16 mouse cellular contexts compared by ENCODE assay signal in genomic region chr9:105871643-105872042, GRCm38 (mm10). TPM values are rescaled to one million over a fixed set of nuclear protein-coding genes. Genes with fewer than 3 reads are reported as not detected.
DNase-seq lines count a peak whose midpoint lies in the region; ATAC-seq and TF ChIP-seq lines count a peak whose summit lies in the region.
"Had no signal": no experiment of that assay in that cellular context is flagged by ENCODE, and none has a peak within 500 bp of the region (broad histone marks: within the 10 kb centered on the region; RNA-seq: fewer than 3 reads in every experiment).

No protein-coding gene starts in this region.

- DNase-seq in gastrocnemius, adult 18-20 months (ENCODE audit: low spot score) = peak; percentile 24
- no peak for DNase-seq in gastrocnemius, postnatal 4 days (ENCODE audit: low spot score in 2 of 2)
- DNase-seq in lung, postnatal 10 days = peak; percentile 40
- no peak for DNase-seq in lung, postnatal 25 days (ENCODE audit: low spot score)
- DNase-seq in heart, postnatal 10 days = peak; percentile 43 to 57
- DNase-seq in right cerebral cortex, postnatal 14 days = no peak
- no peak for DNase-seq in cerebellum, postnatal 36 days
- DNase-seq: cerebellum, adult 11-12 months; kidney, adult 9 months had no signal

- intact Hi-C loops in heart, postnatal 10 days (cut with DNase I) = no loop called here

- H3K9ac ChIP-seq in intestine, postnatal 0 days (ENCODE audit: low read depth, low read length) = no peak overlapping the region
- H3K9ac ChIP-seq: forebrain, embryonic 15.5 days; liver, embryonic 12.5 days had no signal

- no peak for TF ChIP-seq CTCF in intestine, postnatal 0 days (IDR thresholded peaks at IDR 0.05; ENCODE audit: low read depth)

- H3K9me3 ChIP-seq in intestine, postnatal 0 days (ENCODE audit: control insufficient read depth) = no peaks in the 10 kb centered on the region
- H3K9me3 ChIP-seq: forebrain, embryonic 15.5 days; liver, embryonic 12.5 days had no signal

- H3K36me3 ChIP-seq in intestine, postnatal 0 days (ENCODE audit: control insufficient read depth, insufficient read depth) = no peaks in the 10 kb centered on the region
- H3K36me3 ChIP-seq: forebrain, embryonic 15.5 days; liver, embryonic 12.5 days had no signal

- WGBS in intestine, postnatal 0 days = 65% methylated on average over 14 of the region's 14 CpGs

- ATAC-seq in intestine, postnatal 0 days = no peak
- ATAC-seq: forebrain, embryonic 15.5 days; hindbrain, postnatal 0 days; liver, embryonic 12.5 days; midbrain, embryonic 16.5 days; Patski had no signal

- H3K27me3 ChIP-seq in intestine, postnatal 0 days (replicated peaks; ENCODE audit: control insufficient read depth, insufficient read depth, low read length) = no peaks in the 10 kb centered on the region
- H3K27me3 ChIP-seq: forebrain, embryonic 15.5 days; liver, embryonic 12.5 days had no signal

- H3K4me1 ChIP-seq in intestine, postnatal 0 days (replicated peaks; ENCODE audit: control insufficient read depth, insufficient read depth, low read length) = no peaks in the 10 kb centered on the region
- H3K4me1 ChIP-seq: forebrain, embryonic 15.5 days; liver, embryonic 12.5 days had no signal

- H3K4me2 ChIP-seq in intestine, postnatal 0 days (replicated peaks; ENCODE audit: low read depth) = no peak overlapping the region
- H3K4me2 ChIP-seq: forebrain, embryonic 15.5 days; liver, embryonic 12.5 days had no signal

- no peak overlapping the region for H3K4me3 ChIP-seq in intestine, postnatal 0 days (ENCODE audit: low read depth, low read length)
- H3K4me3 ChIP-seq: forebrain, embryonic 15.5 days; liver, embryonic 12.5 days had no signal

- H3K27ac ChIP-seq in intestine, postnatal 0 days (ENCODE audit: low read depth, low read length) = no peak overlapping the region
- H3K27ac ChIP-seq: forebrain, embryonic 15.5 days; hindbrain, postnatal 0 days; liver, embryonic 12.5 days had no signal

RNA-seq across cellular contexts. Expression of gene Col6a6, which starts 43.7 kb away (rescaled TPM):
- total RNA-seq in gastrocnemius, adult 18-20 months (2021) = 1 to 10 TPM; 2.0 TPM
- total RNA-seq in gastrocnemius, postnatal 4 days (2021) = 100 to 1,000 TPM; 102 to 105 TPM
- 10 to 100 TPM; 16.7 to 20.5 TPM for total RNA-seq in heart, postnatal 10 days (2021)
- polyA plus RNA-seq in intestine, postnatal 0 days (2015; fragmentation: Nextera tagmentation; extraction: Ambion mirVana) = 0.14 TPM in 2 replicates
- total RNA-seq: megakaryocyte progenitor cell, adult 5-6 weeks had no signal
- polyA plus RNA-seq: Patski had no signal

Comparison
In these comparisons a context has a peak if more than half of its experiments do, and no peak if none do; other contexts are left out.
1. DNase-seq: peak in gastrocnemius, adult 18-20 months (single experiment), lung, postnatal 10 days (single experiment) and heart, postnatal 10 days (2 of 2); none in gastrocnemius, postnatal 4 days (0 of 2), lung, postnatal 25 days (single experiment), right cerebral cortex, postnatal 14 days (single experiment) and cerebellum, postnatal 36 days (0 of 2).
2. RNA of gene Col6a6, which starts 43.7 kb away (total RNA-seq): 102 to 105 TPM in gastrocnemius, postnatal 4 days and 16.7 to 20.5 TPM in heart, postnatal 10 days; 2.0 TPM in gastrocnemius, adult 18-20 months; every median in the first group is over 4 times any median in the second.